Mouse (Mus musculus): ENCODE results near the gene Dnah12. TPM values are rescaled to one million over a fixed set of nuclear protein-coding genes. Genes with fewer than 3 reads are reported as not detected.

Gene Dnah12
- 0.01 TPM in 2 replicates for polyA plus RNA-seq (2015; fragmentation: Nextera tagmentation; extraction: Ambion mirVana)

GRCm38 (mm10) chr14:26692974-26693373 is at the start of gene Dnah12:
TSS of gene Dnah12 (plus strand) at chr14:26693274.
- Histone ChIP-seq H3K4me3 (no peak within 1 kb of the TSS), H3K27ac (replicated peaks) (no peak within 1 kb of the TSS), H3K9me3 (no peaks in the 10 kb centered on the region), H3K27me3 (replicated peaks) (no peaks in the 10 kb centered on the region), H3K9ac (no peak within 1 kb of the TSS), H3K4me1 (peaks cover 13% of the 10 kb centered on the region), H3K36me3 (no peaks in the 10 kb centered on the region), H3K4me2 (no peak within 1 kb of the TSS)
- no peak for ATAC-seq (ENCODE audit: extremely low read depth, insufficient number of reproducible peaks, low FRiP score, low TSS enrichment)
- WGBS: 74% methylated on average over 3 of the region's 3 CpGs

DNA sequence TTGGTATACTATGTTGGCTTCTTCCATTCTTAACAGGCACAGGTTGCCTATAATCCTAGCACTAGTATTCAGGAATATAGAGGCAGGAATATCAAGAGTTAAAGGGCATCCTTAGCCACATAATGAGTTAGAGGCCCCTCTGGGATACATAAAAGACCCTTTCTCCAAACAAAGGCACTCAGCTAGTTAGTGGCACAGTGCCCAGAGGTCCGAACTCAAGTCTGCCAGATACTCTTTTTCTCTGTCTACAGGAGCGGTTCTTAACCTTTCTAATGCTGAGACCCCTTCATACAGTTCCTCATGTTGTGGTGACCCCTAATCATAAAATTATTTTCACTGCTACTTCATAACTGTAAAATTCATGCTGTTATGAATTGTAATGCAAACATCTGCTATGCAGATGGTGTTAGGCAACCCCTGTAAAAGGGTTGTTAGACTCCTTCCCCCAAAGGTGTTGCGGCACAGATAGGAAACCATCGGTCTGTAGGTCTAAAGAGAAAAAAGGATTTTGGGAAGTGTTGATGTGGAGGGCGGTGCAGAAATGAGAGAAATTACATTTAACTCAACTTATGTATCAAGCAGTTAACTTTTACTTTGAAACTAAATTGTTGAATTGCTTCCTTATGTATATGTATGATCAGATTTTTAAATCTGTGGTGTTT is 47.0 kb upstream of the Dnah12 start:
- H3K4me2 ChIP-seq: peak overlapping the region; percentile 40

GRCm38 (mm10) chr14:26647811-26648210 is 45.3 kb upstream of the Dnah12 start:
- Histone ChIP-seq H3K9ac (no peak overlapping the region), H3K36me3 (peaks cover 49% of the 10 kb centered on the region), H3K4me3 (no peak overlapping the region), H3K4me1 (peaks cover 39% of the 10 kb centered on the region), H3K27ac (replicated peaks) (no peak overlapping the region), H3K27me3 (replicated peaks) (no peaks in the 10 kb centered on the region), H3K9me3 (no peaks in the 10 kb centered on the region), H3K4me2 (no peak overlapping the region)
- ATAC-seq (ENCODE audit: extremely low read depth, insufficient number of reproducible peaks, low FRiP score, low TSS enrichment): no peak
- 73% methylated on average over 2 of the region's 2 CpGs for WGBS

More for the DNA sequence above, 47.0 kb upstream of the Dnah12 start:
- H3K4me3 ChIP-seq: peak overlapping the region; percentile 6; the same call in 1 of the 2 replicates
- H3K9ac ChIP-seq: 0 out of 2 replicates have a peak overlapping the region, but pooled peaks have one; percentile 30
- H3K4me1 ChIP-seq: peaks cover 47% of the 10 kb centered on the region
- H3K27ac ChIP-seq (replicated peaks): peak overlapping the region; percentile 25
- WGBS: 52% methylated on average over 5 of the region's 5 CpGs
- no peaks in the 10 kb centered on the region for H3K27me3 ChIP-seq (replicated peaks)
- H3K36me3 ChIP-seq: peaks cover 34% of the 10 kb centered on the region
- ATAC-seq (ENCODE audit: extremely low read depth, insufficient number of reproducible peaks, low FRiP score, low TSS enrichment): no peak
- H3K9me3 ChIP-seq: no peaks in the 10 kb centered on the region

DNA sequence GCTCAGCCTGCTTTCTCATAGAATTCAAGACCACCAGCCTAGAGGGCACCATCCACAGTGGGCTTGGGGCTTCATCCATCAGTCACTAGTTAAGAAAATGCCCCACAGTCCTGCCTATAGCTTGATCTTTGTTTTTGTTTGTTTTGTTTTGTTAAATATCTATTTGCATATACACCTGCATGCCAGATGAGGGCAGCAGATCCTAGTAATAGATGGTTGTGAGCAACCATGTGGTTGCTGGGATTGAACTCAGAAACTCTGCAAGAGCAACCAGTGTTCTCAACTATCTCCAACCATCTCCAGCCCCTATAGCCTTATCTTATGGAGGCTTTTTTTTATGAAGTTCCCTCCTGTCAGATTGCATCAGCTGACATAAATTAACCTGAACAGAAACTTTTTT is 41.2 kb upstream of the Dnah12 start:
- Histone ChIP-seq H3K4me3 (no peak overlapping the region), H3K27me3 (replicated peaks) (no peaks in the 10 kb centered on the region), H3K4me2 (no peak overlapping the region), H3K27ac (replicated peaks) (no peak overlapping the region), H3K9me3 (no peaks in the 10 kb centered on the region), H3K36me3 (peaks cover 83% of the 10 kb centered on the region), H3K4me1 (peaks cover 11% of the 10 kb centered on the region), H3K9ac (no peak overlapping the region)
- no peak for ATAC-seq (ENCODE audit: extremely low read depth, insufficient number of reproducible peaks, low FRiP score, low TSS enrichment)

DNA sequence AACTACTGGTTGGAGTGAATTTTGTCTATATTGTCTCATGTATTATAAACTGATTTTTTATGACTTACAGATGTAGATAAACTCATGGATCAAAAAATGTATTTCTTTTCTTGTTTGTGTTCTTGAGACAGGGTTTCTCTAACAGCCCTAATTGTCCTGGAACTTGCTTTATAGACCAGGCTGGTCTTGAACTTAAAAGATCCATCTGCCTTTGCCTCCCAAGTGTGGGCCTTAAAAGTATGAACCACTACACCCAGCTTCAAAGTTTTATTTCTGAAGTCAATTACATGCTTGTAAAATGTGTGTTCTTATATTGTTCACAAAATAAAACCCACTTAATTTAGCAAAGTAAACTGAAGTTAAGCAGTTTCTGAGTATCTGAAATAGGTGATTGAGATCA is 34.9 kb upstream of the Dnah12 start:
- Histone ChIP-seq H3K4me1 (peaks cover 7% of the 10 kb centered on the region; the same call in 1 of the 2 replicates), H3K27ac (replicated peaks) (no peak overlapping the region), H3K27me3 (replicated peaks) (no peaks in the 10 kb centered on the region), H3K9me3 (no peaks in the 10 kb centered on the region), H3K4me3 (no peak overlapping the region), H3K9ac (no peak overlapping the region), H3K36me3 (peaks cover 65% of the 10 kb centered on the region), H3K4me2 (no peak overlapping the region)
- no peak for ATAC-seq (ENCODE audit: extremely low read depth, insufficient number of reproducible peaks, low FRiP score, low TSS enrichment)

GRCm38 (mm10) chr14:26660233-26660632 is 32.8 kb upstream of the Dnah12 start:
- Histone ChIP-seq H3K9ac (no peak overlapping the region), H3K9me3 (no peaks in the 10 kb centered on the region), H3K36me3 (peaks cover 60% of the 10 kb centered on the region), H3K4me2 (no peak overlapping the region), H3K4me1 (peaks cover 7% of the 10 kb centered on the region; the same call in 1 of the 2 replicates), H3K27me3 (replicated peaks) (no peaks in the 10 kb centered on the region), H3K27ac (replicated peaks) (no peak overlapping the region), H3K4me3 (no peak overlapping the region)
- no peak for ATAC-seq (ENCODE audit: extremely low read depth, insufficient number of reproducible peaks, low FRiP score, low TSS enrichment)
- 86% methylated on average over 1 of the region's 1 CpGs for WGBS

- H3K27ac ChIP-seq (replicated peaks): no peak overlapping the region
- WGBS: 57% methylated on average over 3 of the region's 3 CpGs
- H3K4me2 ChIP-seq: no peak overlapping the region
- no peaks in the 10 kb centered on the region for H3K9me3 ChIP-seq
- H3K4me3 ChIP-seq: no peak overlapping the region
- peaks cover 14% of the 10 kb centered on the region for H3K4me1 ChIP-seq
- peaks cover 59% of the 10 kb centered on the region for H3K36me3 ChIP-seq
- H3K27me3 ChIP-seq (replicated peaks): no peaks in the 10 kb centered on the region
- no peak overlapping the region for H3K9ac ChIP-seq
- no peak for ATAC-seq (ENCODE audit: extremely low read depth, insufficient number of reproducible peaks, low FRiP score, low TSS enrichment)
These were observed 31.1 kb upstream of the Dnah12 start for GRCm38 (mm10) chr14:26662016-26662415.

DNA sequence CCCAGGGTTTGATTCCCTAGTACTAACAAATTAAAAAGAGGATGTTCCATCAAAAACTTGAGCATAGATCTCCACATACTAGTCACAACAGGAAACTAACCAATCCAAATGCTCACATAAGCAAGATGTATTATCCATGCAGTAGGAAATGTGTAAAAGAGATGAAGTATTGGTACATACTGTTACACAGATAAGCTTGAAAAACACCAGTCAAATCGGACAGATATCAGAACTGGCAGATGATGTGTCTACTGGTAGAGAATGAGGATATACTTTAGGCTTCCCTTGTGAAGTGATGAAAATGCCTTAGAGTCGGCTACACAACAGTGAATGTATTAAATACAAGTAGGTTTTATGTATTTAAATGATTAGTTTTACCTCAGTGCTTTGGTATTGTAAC is 30.6 kb upstream of the Dnah12 start:
- Histone ChIP-seq H3K36me3 (peaks cover 54% of the 10 kb centered on the region), H3K9ac (no peak overlapping the region), H3K9me3 (no peaks in the 10 kb centered on the region), H3K4me1 (peaks cover 19% of the 10 kb centered on the region), H3K4me2 (no peak overlapping the region), H3K27me3 (replicated peaks) (no peaks in the 10 kb centered on the region), H3K4me3 (no peak overlapping the region), H3K27ac (replicated peaks) (no peak overlapping the region)
- WGBS: 69% methylated on average over 2 of the region's 2 CpGs
- no peak for ATAC-seq (ENCODE audit: extremely low read depth, insufficient number of reproducible peaks, low FRiP score, low TSS enrichment)

- Histone ChIP-seq H3K36me3 (peaks cover 42% of the 10 kb centered on the region), H3K4me2 (no peak overlapping the region), H3K27ac (replicated peaks) (no peak overlapping the region), H3K4me3 (no peak overlapping the region), H3K9ac (no peak overlapping the region), H3K4me1 (peaks cover 28% of the 10 kb centered on the region), H3K27me3 (replicated peaks) (no peaks in the 10 kb centered on the region), H3K9me3 (no peaks in the 10 kb centered on the region)
- ATAC-seq (ENCODE audit: extremely low read depth, insufficient number of reproducible peaks, low FRiP score, low TSS enrichment): no peak
- 82% methylated on average over 2 of the region's 2 CpGs for WGBS
These were observed 29.2 kb upstream of the Dnah12 start for GRCm38 (mm10) chr14:26663851-26664250.

- Histone ChIP-seq H3K4me2 (peak overlapping the region; percentile 99), H3K36me3 (peaks cover 27% of the 10 kb centered on the region), H3K27me3 (replicated peaks) (no peaks in the 10 kb centered on the region), H3K4me3 (peak overlapping the region; percentile 98), H3K9me3 (no peaks in the 10 kb centered on the region), H3K27ac (replicated peaks) (0 out of 2 replicates have a peak overlapping the region, but pooled peaks have one; percentile 88), H3K4me1 (peaks cover 26% of the 10 kb centered on the region), H3K9ac (peak overlapping the region; percentile 93)
- whole genome bisulfite sequencing: 9% methylated on average over 6 of the region's 6 CpGs
- ATAC-seq (ENCODE audit: extremely low read depth, insufficient number of reproducible peaks, low FRiP score, low TSS enrichment): no peak
These were observed 25.1 kb upstream of the Dnah12 start for GRCm38 (mm10) chr14:26667991-26668370.

DNA sequence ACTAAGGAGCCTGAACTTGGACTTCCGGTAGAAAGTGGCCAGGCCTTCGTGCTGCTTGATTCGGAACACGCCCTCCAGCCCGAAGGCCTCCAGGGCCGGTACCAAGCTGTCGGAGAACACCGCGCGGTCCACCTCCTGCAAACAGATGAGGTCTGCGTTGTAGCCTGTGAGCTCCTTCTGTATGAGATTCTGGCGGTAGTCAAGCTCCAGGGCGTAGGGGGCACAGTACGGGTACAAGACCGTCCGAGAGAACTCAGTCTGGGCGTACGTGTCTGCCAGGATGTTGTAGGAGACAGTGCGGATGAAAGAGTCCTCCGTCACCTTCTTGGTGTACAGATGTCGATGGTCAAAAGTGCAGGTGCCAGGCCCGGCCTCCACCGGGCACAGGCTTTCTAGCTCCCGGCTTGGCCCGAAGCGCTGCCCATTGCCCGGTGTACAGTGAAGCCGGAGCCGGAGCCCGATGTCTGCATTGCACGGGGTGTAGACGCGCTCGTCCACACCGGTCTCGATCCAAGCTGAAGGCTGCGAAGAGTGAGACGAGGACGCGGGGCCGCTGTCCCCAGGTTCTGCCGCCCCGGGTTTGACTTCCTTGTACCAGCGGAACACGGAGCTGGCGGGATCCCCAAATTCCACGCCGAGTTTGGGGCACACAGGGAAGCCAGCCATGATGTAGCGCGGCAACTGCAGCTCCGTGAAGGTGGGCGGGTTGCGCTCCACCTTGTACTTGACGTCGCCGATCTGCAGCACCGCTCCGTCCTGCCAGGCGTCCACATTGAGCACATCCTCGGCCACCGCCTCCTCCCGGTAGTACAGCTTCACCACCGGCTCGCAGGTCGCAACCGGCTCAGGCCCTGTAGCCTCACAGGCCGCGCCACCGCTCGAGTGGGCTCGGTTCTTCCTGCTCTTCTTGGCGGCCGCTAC is 24.4 kb upstream of the Dnah12 start:
- Histone ChIP-seq H3K36me3 (peaks cover 25% of the 10 kb centered on the region), H3K4me2 (peak overlapping the region; percentile 99), H3K9ac (peak overlapping the region; percentile 93), H3K27ac (replicated peaks) (peak overlapping the region; percentile 88), H3K4me1 (peaks cover 26% of the 10 kb centered on the region), H3K9me3 (no peaks in the 10 kb centered on the region), H3K27me3 (replicated peaks) (no peaks in the 10 kb centered on the region), H3K4me3 (peak overlapping the region; percentile 98)
- WGBS: under 1% methylated on average over 72 of the region's 73 CpGs
- peak; percentile 28; the same call in 1 of the 2 replicates for ATAC-seq (ENCODE audit: extremely low read depth, insufficient number of reproducible peaks, low FRiP score, low TSS enrichment)
